Mouse (Mus musculus): ENCODE results near the gene Relb.

GRCm38 (mm10) chr7:19632275-19632674 is 3.0 kb upstream of the Relb start:
- TF ChIP-seq CTCF (conservative IDR thresholded peaks at IDR 0.05 in 1 of 2, IDR thresholded peaks at IDR 0.05 in 1 of 2; ENCODE audit: low read depth in 2 of 2, low read length in 2 of 2): no peak
- no peak for TF ChIP-seq RAD21 (IDR thresholded peaks at IDR 0.05; ENCODE audit: low read depth, low read length)
- TF ChIP-seq ZKSCAN1 (IDR thresholded peaks at IDR 0.05; ENCODE audit: borderline replicate concordance, low read depth, low read length): no peak
- no peak for TF ChIP-seq POLR2A (IDR thresholded peaks at IDR 0.05; ENCODE audit: low read depth, low read length)
- no peak for TF ChIP-seq USF1 (IDR thresholded peaks at IDR 0.05; ENCODE audit: low read depth, low read length)
